In genomic region chr4:35169571-35170125, GRCm38 (mm10) we compare ENCODE assay signal across 23 mouse cellular contexts. TPM values are rescaled to one million over a fixed set of nuclear protein-coding genes. Genes with fewer than 3 reads are reported as not detected.
DNase-seq lines count a peak whose midpoint lies in the region; ATAC-seq lines count a peak whose summit lies in the region.
"Had no signal": no experiment of that assay in that cellular context is flagged by ENCODE, and none has a peak within 500 bp of the region (broad histone marks: within the 10 kb centered on the region; RNA-seq: fewer than 3 reads in every experiment).

No protein-coding gene starts in this region.

- no peak for DNase-seq in frontal cortex, postnatal 36 days (ENCODE audit: low spot score in 2 of 2)
- DNase-seq in lung, adult 18-20 months = no peak
- peak; percentile 86 for DNase-seq in NIH3T3 (ENCODE audit: low read depth)
- no peak for DNase-seq in adrenal gland, adult 8-10 months
- no peak for DNase-seq in embryo, embryonic 11 days
- DNase-seq: cerebellum, adult 11 months; heart, adult 2 months; kidney, adult 18-20 months; kidney, postnatal 36 days; liver, embryonic 13.5 days had no signal

- ATAC-seq in frontal cortex, adult (ENCODE audit: low TSS enrichment) = peak; percentile 31
- ATAC-seq in lung, embryonic 15.5 days (ENCODE audit: borderline replicate concordance, extremely low read depth, low FRiP score, low TSS enrichment) = peak; percentile 64; the same call in 1 of the 2 replicates
- 0 out of 2 replicates have a peak, but pooled peaks have one; percentile 30 for ATAC-seq in embryonic facial prominence, embryonic 12.5 days (ENCODE audit: insufficient number of reproducible peaks, insufficient read depth, low FRiP score, low TSS enrichment)
- ATAC-seq: CD4-positive, CD25-positive, alpha-beta regulatory T cell, adult 4 months had no signal

- H3K27ac ChIP-seq in lung, embryonic 15.5 days = no peak overlapping the region
- H3K27ac ChIP-seq in embryonic facial prominence, embryonic 12.5 days = no peak overlapping the region
- H3K27ac ChIP-seq: heart, adult 2 months; liver, embryonic 13.5 days had no signal

- no peak overlapping the region for H3K9ac ChIP-seq in lung, embryonic 15.5 days
- H3K9ac ChIP-seq in embryonic facial prominence, embryonic 12.5 days = no peak overlapping the region
- H3K9ac ChIP-seq: liver, embryonic 13.5 days had no signal

- WGBS in lung, embryonic 15.5 days = 40% methylated on average over 13 of the region's 13 CpGs
- WGBS in embryonic facial prominence, embryonic 12.5 days = 68% methylated on average over 13 of the region's 13 CpGs

- H3K4me2 ChIP-seq in lung, embryonic 15.5 days = no peak overlapping the region
- no peak overlapping the region for H3K4me2 ChIP-seq in embryonic facial prominence, embryonic 12.5 days (replicated peaks)
- H3K4me2 ChIP-seq: liver, embryonic 13.5 days had no signal

- no peaks in the 10 kb centered on the region for H3K27me3 ChIP-seq in lung, embryonic 15.5 days
- H3K27me3 ChIP-seq in embryonic facial prominence, embryonic 12.5 days = no peaks in the 10 kb centered on the region
- H3K27me3 ChIP-seq: liver, embryonic 13.5 days had no signal

- no peak overlapping the region for H3K4me3 ChIP-seq in lung, embryonic 15.5 days
- no peak overlapping the region for H3K4me3 ChIP-seq in embryonic facial prominence, embryonic 12.5 days
- H3K4me3 ChIP-seq: erythroblast, embryonic 14.5 days; heart, adult 2 months; liver, embryonic 13.5 days had no signal

- 0 out of 2 replicates have a peak, but pooled peaks cover 4% of the 10 kb centered on the region for H3K4me1 ChIP-seq in lung, embryonic 15.5 days
- H3K4me1 ChIP-seq in embryonic facial prominence, embryonic 12.5 days = peaks cover 9% of the 10 kb centered on the region; the same call in 1 of the 2 replicates

- no peaks in the 10 kb centered on the region for H3K9me3 ChIP-seq in lung, embryonic 15.5 days
- no peaks in the 10 kb centered on the region for H3K9me3 ChIP-seq in embryonic facial prominence, embryonic 12.5 days
- H3K9me3 ChIP-seq: liver, embryonic 13.5 days had no signal

- H3K36me3 ChIP-seq in lung, embryonic 15.5 days = no peaks in the 10 kb centered on the region
- no peaks in the 10 kb centered on the region for H3K36me3 ChIP-seq in embryonic facial prominence, embryonic 12.5 days
- H3K36me3 ChIP-seq: liver, embryonic 13.5 days had no signal

RNA-seq across cellular contexts. Expression of gene Mob3b, which starts 12.4 kb away (rescaled TPM):
- polyA plus RNA-seq in lung, embryonic 15.5 days (2015; fragmentation: Nextera tagmentation; extraction: Ambion mirVana) = 15.2 and 16.1 TPM in 2 replicates
- 16.6 and 16.9 TPM in 2 replicates for polyA plus RNA-seq in embryonic facial prominence, embryonic 12.5 days (2016; fragmentation: Nextera tagmentation; extraction: Ambion mirVana)
- 10 to 100 TPM; 28.5 to 53.9 (median 39.7) TPM for total RNA-seq in adrenal gland, adult 8-10 months (2022)
- polyA plus RNA-seq: erythroblast, embryonic 14.5 days had no signal

RNA-seq across cellular contexts. Expression of gene Ifnk, which starts 17.8 kb away (rescaled TPM):
- polyA plus RNA-seq in lung, embryonic 15.5 days (2015; fragmentation: Nextera tagmentation; extraction: Ambion mirVana) = 0.25 and 0.34 TPM in 2 replicates
- polyA plus RNA-seq in embryonic facial prominence, embryonic 12.5 days (2016; fragmentation: Nextera tagmentation; extraction: Ambion mirVana) = 0.42 and 0.59 TPM in 2 replicates
- under 1 TPM in 1 of 4 experiments, not detected in 3; 0.38 TPM for total RNA-seq in adrenal gland, adult 8-10 months (2022)
- total RNA-seq: adrenal gland, postnatal 4 days; common myeloid progenitor, adult 5-6 weeks; gastrocnemius, adult 18-20 months; heart, adult 2 months; layer of hippocampus, postnatal 10 days; left cerebral cortex, postnatal 36 days; MEL had no signal
- polyA plus RNA-seq: erythroblast, embryonic 14.5 days; heart, adult 2 months; neural tube, embryonic 14.5 days; small intestine, adult 2 months had no signal

RNA-seq across cellular contexts. Expression of gene C9orf72, which starts 56.3 kb away (rescaled TPM):
- 11.2 and 11.8 TPM in 2 replicates for polyA plus RNA-seq in lung, embryonic 15.5 days (2015; fragmentation: Nextera tagmentation; extraction: Ambion mirVana)
- 15.7 and 15.8 TPM in 2 replicates for polyA plus RNA-seq in embryonic facial prominence, embryonic 12.5 days (2016; fragmentation: Nextera tagmentation; extraction: Ambion mirVana)
- total RNA-seq in adrenal gland, adult 8-10 months (2022) = 10 to 100 TPM; 14.9 to 24.3 (median 20.1) TPM
- polyA plus RNA-seq: erythroblast, embryonic 14.5 days had no signal
